Mouse (Mus musculus) inflammation-experienced regulatory T-cells, adult 16 weeks (primary cell): ENCODE results near the gene Gm20075. TPM values are rescaled to one million over a fixed set of nuclear protein-coding genes. Genes with fewer than 3 reads are reported as not detected.

Source experiments
- polyA plus RNA-seq: library from polyadenylated mRNA; unstranded; fragments of 100-300 nt; shearing (Covaris generic); gene quantifications from one replicate; pipeline ENCODE4 v1.2.1, GENCODE M21; 2017

Gm20075 gene
- polyA plus RNA-seq, result 23.0 TPM

DNA sequence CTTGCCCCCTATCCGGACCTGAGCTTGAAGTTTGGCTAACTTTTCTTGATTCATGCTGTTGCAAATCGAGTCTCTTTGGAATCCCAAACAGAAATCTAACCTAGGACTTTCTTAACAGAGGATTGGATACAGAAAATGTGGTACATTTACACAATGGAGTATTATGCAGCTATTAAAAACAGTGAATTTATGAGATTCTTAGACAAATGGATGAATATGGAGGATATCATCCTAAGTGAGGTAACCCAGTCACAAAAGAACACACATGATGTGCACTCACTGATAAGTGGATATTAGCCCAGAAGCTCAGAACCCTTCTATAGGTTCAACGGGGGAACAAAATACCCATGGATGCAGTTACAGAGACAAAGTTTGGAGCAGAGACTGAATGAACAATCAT, at the start of gene Gm20075:
Gene Gm20075 (minus strand): TSS at position 101 of the 400 bp plus-strand sequence.

DNA sequence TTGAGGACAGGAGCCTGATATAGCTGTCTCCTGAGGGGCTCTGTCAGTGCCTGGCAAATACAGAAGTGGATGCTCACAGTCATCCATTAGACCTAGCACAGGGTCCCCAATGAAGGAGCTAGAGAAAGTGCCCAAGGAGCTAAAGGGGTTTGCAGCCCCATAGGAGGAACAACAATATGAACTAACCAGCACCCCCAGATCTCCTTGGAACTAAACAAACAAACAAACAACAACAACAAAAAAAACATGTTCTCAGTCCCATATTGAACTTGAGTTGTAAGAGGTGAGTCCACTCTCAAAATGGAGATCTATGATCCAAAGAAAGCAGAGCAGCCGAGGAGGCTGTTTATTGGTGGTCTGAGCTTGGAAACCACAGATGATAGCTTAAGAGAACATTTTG, 578 bp upstream of the Gm20075 start, which contains the start of gene Gm17190:
Gene Gm17190 (plus strand): TSS at position 301 of the 400 bp plus-strand sequence.

Other genes with a start within 250 kb of the Gm20075 start
- 20.8 TPM for gene Iqgap2, start 189.5 kb downstream of the Gm20075 start, polyA plus RNA-seq
- gene Gm17190, start 678 bp upstream of the Gm20075 start, polyA plus RNA-seq, result not detected
- 2.3 TPM for gene Sv2c, start 51.2 kb upstream of the Gm20075 start, polyA plus RNA-seq